Mouse (Mus musculus) hindbrain, embryonic 10.5 days (tissue): ENCODE data around the gene Fam47c. TPM values are rescaled to one million over a fixed set of nuclear protein-coding genes. Genes with fewer than 3 reads are reported as not detected.

Experiments used
- DNase-seq: peaks from one replicate; pipeline ENCODE4 v3.0.0-alpha.2; 2017; ENCODE audit warnings: low spot score
- H3K27ac ChIP-seq: fragments of 300-500 bp; sonication (generic); 2 replicates; pipeline ENCODE4 v1.5.1; 2016; ENCODE audit warnings: mild to moderate bottlenecking, moderate library complexity
- H3K27me3 ChIP-seq: fragments of 300-500 bp; sonication (generic); 2 replicates; pipeline ENCODE4 v1.6.1; 2016; ENCODE audit warnings: mild to moderate bottlenecking; ENCODE audit not compliant: poor library complexity, insufficient read depth, severe bottlenecking
- H3K36me3 ChIP-seq: fragments of 300-500 bp; sonication (generic); 2 replicates; pipeline ENCODE4 v1.6.1; 2016; ENCODE audit warnings: mild to moderate bottlenecking, moderate library complexity
- H3K4me1 ChIP-seq: fragments of 300-500 bp; sonication (generic); replicated peaks from 2 replicates; pipeline ENCODE4 v1.6.1; 2016; ENCODE audit warnings: mild to moderate bottlenecking
- H3K4me3 ChIP-seq: fragments of 300-500 bp; sonication (generic); 2 replicates; pipeline ENCODE4 v1.5.1; 2016; ENCODE audit warnings: mild to moderate bottlenecking, moderate library complexity
- H3K9me3 ChIP-seq: fragments of 300-500 bp; sonication (generic); 2 replicates; pipeline ENCODE4 v1.6.1; 2016; ENCODE audit warnings: mild to moderate bottlenecking, moderate library complexity
- WGBS: fragments of 180-500 bp; shearing (Covaris S2); methylation state at CpG from one replicate; pipeline ENCODE4 v1.1.7; 2016; 5-methylcytosine and 5-hydroxymethylcytosine counted together
- polyA plus RNA-seq: library from polyadenylated mRNA; unstranded; fragments of >200 nt; fragmentation: Nextera tagmentation; extraction: Ambion mirVana; gene quantifications from 2 replicates; pipeline ENCODE4 v1.2.1, GENCODE M21; 2016

Fam47c gene
- polyA plus RNA-seq, result not detected in 2 replicates

- H3K27ac ChIP-seq, result no peak within 1 kb of the TSS
- no peaks in the 10 kb centered on the region for H3K4me1 ChIP-seq
- peaks cover 4% of the 10 kb centered on the region; the same call in 1 of the 2 replicates for H3K9me3 ChIP-seq
- no peak for DNase-seq
- H3K36me3 ChIP-seq, result no peaks in the 10 kb centered on the region
- no peak within 1 kb of the TSS for H3K4me3 ChIP-seq
- 87% methylated on average over 3 of the region's 3 CpGs for WGBS
- no peaks in the 10 kb centered on the region for H3K27me3 ChIP-seq
Observed at GRCm38 (mm10) chrX:78737463-78737862, at the start of gene Fam47c. Fam47c (plus strand) TSS chrX:78737763.

- WGBS, result 78% methylated on average over 2 of the region's 2 CpGs
- H3K4me3 ChIP-seq, result no peak overlapping the region
- H3K9me3 ChIP-seq, result no peaks in the 10 kb centered on the region
- H3K27me3 ChIP-seq, result no peaks in the 10 kb centered on the region
- no peak overlapping the region for H3K27ac ChIP-seq
- no peaks in the 10 kb centered on the region for H3K36me3 ChIP-seq
- no peaks in the 10 kb centered on the region for H3K4me1 ChIP-seq
- no peak for DNase-seq
Observed at GRCm38 (mm10) chrX:78769408-78769807, 31.8 kb downstream of the Fam47c start.

DNA sequence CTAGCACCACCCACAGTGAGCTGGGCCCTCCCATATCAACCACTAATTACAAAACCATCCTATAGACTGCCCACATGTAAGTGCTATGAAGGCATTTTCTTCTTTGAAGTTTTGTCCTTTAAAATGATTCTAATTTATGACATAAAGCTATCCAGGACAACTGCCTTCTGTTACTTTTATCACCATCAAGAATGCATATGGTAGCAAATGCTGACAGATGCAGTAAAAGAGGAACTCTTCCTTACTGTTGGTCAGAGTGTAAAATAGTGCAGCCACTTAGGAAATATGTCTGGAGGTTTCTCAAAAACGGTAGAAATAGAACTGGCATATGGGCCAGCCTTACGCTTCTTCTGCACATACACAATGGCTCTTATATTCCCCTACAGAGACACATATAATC is 39.5 kb downstream of the Fam47c start:
- no peak for DNase-seq
- no peaks in the 10 kb centered on the region for H3K27me3 ChIP-seq
- H3K36me3 ChIP-seq, result no peaks in the 10 kb centered on the region
- WGBS, result 75% methylated on average over 2 of the region's 2 CpGs
- H3K27ac ChIP-seq, result no peak overlapping the region
- no peaks in the 10 kb centered on the region; the same call in 1 of the 2 replicates for H3K9me3 ChIP-seq
- no peak overlapping the region for H3K4me3 ChIP-seq
- H3K4me1 ChIP-seq, result no peaks in the 10 kb centered on the region

Other genes starting within 250 kb of the Fam47c start
- gene Prrg1, start 153.9 kb upstream of the Fam47c start, polyA plus RNA-seq, result 3.8 and 5.4 TPM in 2 replicates